Mouse (Mus musculus) midbrain, embryonic 15.5 days (tissue): ENCODE data around the gene Tlk2. TPM values are rescaled to one million over a fixed set of nuclear protein-coding genes. Genes with fewer than 3 reads are reported as not detected.

Source experiments
- ATAC-seq: fragments of 200-750 bp; cut with Nextera tagmentation; replicated peaks from 2 replicates; pipeline ENCODE4 v1.8.0; 2017; ENCODE audit warnings: moderate TSS enrichment
- H3K27ac ChIP-seq: fragments of 300-500 bp; sonication (generic); 2 replicates; pipeline ENCODE4 v1.5.1; 2015; ENCODE audit warnings: mild to moderate bottlenecking, inconsistent platforms
- H3K27me3 ChIP-seq: fragments of 300-500 bp; sonication (generic); replicated peaks from 2 replicates; pipeline ENCODE4 v1.6.1; 2015; ENCODE audit warnings: inconsistent platforms
- H3K36me3 ChIP-seq: fragments of 300-500 bp; sonication (generic); replicated peaks from 2 replicates; pipeline ENCODE4 v1.6.1; 2015; ENCODE audit warnings: inconsistent platforms
- H3K4me1 ChIP-seq: fragments of 300-500 bp; sonication (generic); 2 replicates; pipeline ENCODE4 v1.6.1; 2015; ENCODE audit warnings: inconsistent platforms
- H3K4me2 ChIP-seq: fragments of 300-500 bp; sonication (generic); 2 replicates; pipeline ENCODE4 v1.6.1; 2015; ENCODE audit warnings: inconsistent platforms, mild to moderate bottlenecking, moderate library complexity
- H3K4me3 ChIP-seq: fragments of 300-500 bp; sonication (generic); 2 replicates; pipeline ENCODE4 v1.5.1; 2015; ENCODE audit warnings: mild to moderate bottlenecking, inconsistent platforms
- H3K9ac ChIP-seq: fragments of 300-500 bp; sonication (generic); 2 replicates; pipeline ENCODE4 v1.6.1; 2015; ENCODE audit warnings: mild to moderate bottlenecking, inconsistent platforms
- H3K9me3 ChIP-seq: fragments of 300-500 bp; sonication (generic); 2 replicates; pipeline ENCODE4 v1.6.1; 2016; ENCODE audit warnings: inconsistent platforms
- WGBS: fragments of 180-500 bp; shearing (Covaris S2); methylation state at CpG from one replicate; pipeline ENCODE4 v1.1.7; 2015; ENCODE audit warnings: mixed read lengths; 5-methylcytosine and 5-hydroxymethylcytosine counted together
- polyA plus RNA-seq: library from polyadenylated mRNA; unstranded; fragments of >200 nt; fragmentation: Nextera tagmentation; extraction: Ambion mirVana; gene quantifications from 2 replicates; pipeline ENCODE4 v1.2.1, GENCODE M21; 2015

Gene Tlk2
- polyA plus RNA-seq, 1 experiment from 2014 or later: 18.8 TPM

GRCm38 (mm10) chr11:105281763-105282459 lies 103.3 kb downstream of the Tlk2 start:
- H3K36me3 ChIP-seq: peaks cover 29% of the 10 kb centered on the region

GRCm38 (mm10) chr11:105282460-105282859 lies 103.9 kb downstream of the Tlk2 start:
- Histone ChIP-seq H3K9ac (no peak overlapping the region), H3K4me2 (no peak overlapping the region), H3K4me3 (no peak overlapping the region), H3K27ac (no peak overlapping the region), H3K27me3 (no peaks in the 10 kb centered on the region), H3K9me3 (no peaks in the 10 kb centered on the region), H3K4me1 (no peaks in the 10 kb centered on the region), H3K36me3 (peaks cover 24% of the 10 kb centered on the region)
- 84% methylated on average over 2 of the region's 2 CpGs for WGBS
- no peak for ATAC-seq

More at GRCm38 (mm10) chr11:105281763-105282459, 103.3 kb downstream of the Tlk2 start:
- H3K27me3 ChIP-seq: no peaks in the 10 kb centered on the region
- no peak overlapping the region for H3K27ac ChIP-seq
- 83% methylated on average over 12 of the region's 12 CpGs for WGBS
- no peak overlapping the region for H3K4me3 ChIP-seq
- no peak overlapping the region for H3K9ac ChIP-seq
- no peak for ATAC-seq
- H3K4me1 ChIP-seq: no peaks in the 10 kb centered on the region
- no peak overlapping the region for H3K4me2 ChIP-seq
- no peaks in the 10 kb centered on the region for H3K9me3 ChIP-seq

GRCm38 (mm10) chr11:105283016-105283415 lies 104.4 kb downstream of the Tlk2 start:
- no peak overlapping the region for H3K4me2 ChIP-seq
- 91% methylated on average over 9 of the region's 9 CpGs for WGBS
- no peaks in the 10 kb centered on the region for H3K9me3 ChIP-seq
- no peak overlapping the region for H3K27ac ChIP-seq
- H3K27me3 ChIP-seq: no peaks in the 10 kb centered on the region
- H3K4me3 ChIP-seq: no peak overlapping the region
- H3K4me1 ChIP-seq: no peaks in the 10 kb centered on the region
- H3K36me3 ChIP-seq: peaks cover 24% of the 10 kb centered on the region
- H3K9ac ChIP-seq: no peak overlapping the region
- ATAC-seq: no peak

- H3K36me3 ChIP-seq: peaks cover 21% of the 10 kb centered on the region; the same call in 1 of the 2 replicates
- ATAC-seq: no peak
- H3K9ac ChIP-seq: no peak overlapping the region
- H3K27ac ChIP-seq: no peak overlapping the region
- H3K9me3 ChIP-seq: no peaks in the 10 kb centered on the region
- H3K4me2 ChIP-seq: no peak overlapping the region
- 55% methylated on average over 3 of the region's 3 CpGs for WGBS
- H3K4me1 ChIP-seq: no peaks in the 10 kb centered on the region
- H3K27me3 ChIP-seq: 0 out of 2 replicates have a peak, but pooled peaks cover 4% of the 10 kb centered on the region
- no peak overlapping the region for H3K4me3 ChIP-seq
Observed at GRCm38 (mm10) chr11:105285720-105286119, 107.1 kb downstream of the Tlk2 start.

- Histone ChIP-seq H3K4me2 (no peak overlapping the region), H3K9me3 (no peaks in the 10 kb centered on the region), H3K9ac (no peak overlapping the region), H3K4me3 (no peak overlapping the region), H3K36me3 (0 out of 2 replicates have a peak, but pooled peaks cover 7% of the 10 kb centered on the region), H3K4me1 (peaks cover 26% of the 10 kb centered on the region), H3K27me3 (0 out of 2 replicates have a peak, but pooled peaks cover 7% of the 10 kb centered on the region), H3K27ac (no peak overlapping the region)
- ATAC-seq: no peak
- 70% methylated on average over 3 of the region's 3 CpGs for WGBS
Observed at GRCm38 (mm10) chr11:105289403-105289802, 110.8 kb downstream of the Tlk2 start.

- Histone ChIP-seq H3K36me3 (no peaks in the 10 kb centered on the region), H3K27me3 (0 out of 2 replicates have a peak, but pooled peaks cover 7% of the 10 kb centered on the region), H3K4me2 (peak overlapping the region; percentile 100), H3K4me3 (peak overlapping the region; percentile 51), H3K27ac (peak overlapping the region; percentile 14; the same call in 1 of the 2 replicates), H3K9ac (0 out of 2 replicates have a peak overlapping the region, but pooled peaks have one; percentile 43), H3K4me1 (peaks cover 26% of the 10 kb centered on the region), H3K9me3 (no peaks in the 10 kb centered on the region)
- 2% methylated on average over 10 of the region's 10 CpGs for WGBS
- ATAC-seq: no peak
Observed at GRCm38 (mm10) chr11:105291681-105292123, 113.1 kb downstream of the Tlk2 start.

DNA sequence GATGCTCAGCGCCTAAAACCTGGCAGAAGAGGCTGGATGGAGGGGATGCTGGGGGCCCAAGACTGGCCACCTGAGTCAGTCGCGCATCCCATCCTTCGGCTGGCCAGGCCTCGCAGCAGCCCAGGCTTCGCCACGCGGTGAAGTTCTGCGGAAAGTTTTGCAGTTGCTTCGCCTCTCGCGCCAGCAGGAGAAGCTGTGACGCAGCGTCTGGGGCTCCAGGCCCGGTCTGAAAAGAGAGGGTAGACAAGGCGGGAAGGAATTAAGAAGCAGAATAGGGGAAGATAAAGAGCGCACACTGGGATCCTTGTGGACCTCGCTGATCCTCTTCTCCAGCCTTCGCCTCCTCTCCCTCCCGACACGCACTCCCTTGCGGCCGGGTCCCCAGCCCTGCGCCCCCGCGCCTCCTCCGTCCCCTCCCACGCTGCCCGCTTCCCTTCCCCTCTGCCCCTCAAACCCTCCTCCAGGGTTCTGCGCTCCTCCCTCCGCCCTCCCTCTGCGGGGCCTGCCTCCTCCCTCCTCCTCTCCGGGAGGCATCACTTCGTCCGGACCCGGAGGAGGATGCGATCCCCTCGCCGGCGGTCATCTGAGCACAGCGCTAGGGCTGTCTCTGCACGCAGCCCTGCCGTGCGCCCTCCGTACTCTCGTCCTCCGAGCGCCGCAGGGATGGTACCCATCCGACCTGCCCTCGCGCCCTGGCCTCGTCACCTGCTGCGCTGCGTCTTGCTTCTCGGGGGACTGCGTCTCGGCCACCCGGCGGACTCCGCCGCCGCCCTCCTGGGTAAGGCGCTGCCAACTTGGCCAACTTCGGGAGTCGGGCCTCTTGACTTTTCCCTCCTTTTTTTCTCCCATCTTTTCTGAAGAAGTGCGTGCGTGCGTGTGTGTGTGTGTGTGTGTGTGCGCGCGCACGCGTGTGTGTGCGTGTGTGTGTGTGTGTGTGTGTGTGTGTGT lies 113.8 kb downstream of the Tlk2 start, which contains the start of gene Mrc2:
Gene Mrc2 (plus strand): TSS at position 520 of the 948 bp plus-strand sequence.
- H3K36me3 ChIP-seq: no peaks in the 10 kb centered on the region
- H3K4me3 ChIP-seq: peak within 1 kb of the TSS; percentile 51
- peaks cover 26% of the 10 kb centered on the region for H3K4me1 ChIP-seq
- H3K9me3 ChIP-seq: no peaks in the 10 kb centered on the region
- peak; percentile 65 for ATAC-seq
- WGBS: under 1% methylated on average over 73 of the region's 75 CpGs
- H3K27me3 ChIP-seq: 0 out of 2 replicates have a peak, but pooled peaks cover 7% of the 10 kb centered on the region
- H3K27ac ChIP-seq: peak within 1 kb of the TSS; percentile 46; the same call in 1 of the 2 replicates
- H3K4me2 ChIP-seq: peak within 1 kb of the TSS; percentile 100
- H3K9ac ChIP-seq: peak within 1 kb of the TSS; percentile 43

DNA sequence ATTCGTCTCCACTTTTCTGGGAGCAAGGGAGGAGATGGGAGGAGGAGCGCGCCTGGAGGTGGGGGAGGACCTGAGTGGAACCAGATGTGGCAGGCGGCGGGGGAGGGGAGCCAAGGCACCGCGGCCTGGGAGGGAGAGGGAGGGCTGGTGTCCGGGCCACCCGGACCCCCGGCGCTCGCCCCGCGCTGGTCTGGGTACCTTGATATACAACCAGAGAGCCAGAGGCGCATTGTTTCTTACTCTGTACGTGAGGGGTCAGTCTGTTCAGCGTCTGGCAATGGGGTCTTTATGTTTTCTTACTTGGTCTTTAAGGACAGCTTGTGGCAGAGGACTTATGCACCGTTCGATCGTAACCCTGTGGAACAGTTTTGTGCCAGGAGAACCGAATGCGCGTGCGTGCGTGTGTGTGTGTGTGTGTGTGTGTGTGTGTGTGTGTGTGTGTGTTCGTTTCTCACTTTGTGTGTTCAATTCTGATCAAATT lies 114.5 kb downstream of the Tlk2 start:
- Histone ChIP-seq H3K27ac (no peak overlapping the region), H3K9ac (no peak overlapping the region), H3K9me3 (no peaks in the 10 kb centered on the region), H3K27me3 (0 out of 2 replicates have a peak, but pooled peaks cover 7% of the 10 kb centered on the region), H3K36me3 (no peaks in the 10 kb centered on the region), H3K4me3 (peak overlapping the region; percentile 51), H3K4me1 (peaks cover 26% of the 10 kb centered on the region), H3K4me2 (peak overlapping the region; percentile 100)
- ATAC-seq: peak; percentile 53
- under 1% methylated on average over 26 of the region's 26 CpGs for WGBS

DNA sequence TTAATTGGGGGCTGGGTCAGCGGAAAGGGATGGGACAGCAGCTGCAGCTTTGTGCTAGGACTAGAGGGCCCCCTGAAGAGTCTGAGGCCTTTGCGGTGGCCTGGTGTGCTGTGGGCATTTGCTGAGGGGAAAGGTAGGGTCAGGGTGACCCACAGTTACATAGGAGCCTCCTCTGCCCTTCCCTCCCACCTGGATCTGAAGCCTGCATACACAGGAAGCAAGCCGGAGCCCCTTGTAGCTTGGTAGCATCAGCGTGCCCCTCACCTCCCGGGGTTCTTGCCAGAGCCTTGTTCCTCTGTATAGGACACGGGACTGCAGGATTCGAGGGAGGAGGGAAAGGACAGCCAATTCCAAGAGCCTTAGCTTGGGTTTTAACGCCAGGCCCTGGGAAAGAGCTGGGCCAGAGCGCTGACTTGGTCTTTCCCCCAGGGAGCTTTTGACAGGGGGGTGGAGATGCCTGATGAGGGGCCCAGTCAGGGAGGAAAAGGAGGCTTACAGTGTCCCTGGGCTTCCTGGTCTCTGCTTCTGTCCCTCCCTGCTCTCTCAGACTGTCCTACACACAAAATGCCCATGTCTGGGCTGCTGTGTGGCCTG lies 115.4 kb downstream of the Tlk2 start:
- H3K27ac ChIP-seq: no peak overlapping the region
- no peak for ATAC-seq
- H3K4me2 ChIP-seq: peak overlapping the region; percentile 100
- H3K36me3 ChIP-seq: no peaks in the 10 kb centered on the region
- 0 out of 2 replicates have a peak, but pooled peaks cover 7% of the 10 kb centered on the region for H3K27me3 ChIP-seq
- 8% methylated on average over 9 of the region's 9 CpGs for WGBS
- H3K9me3 ChIP-seq: no peaks in the 10 kb centered on the region
- peaks cover 26% of the 10 kb centered on the region for H3K4me1 ChIP-seq
- H3K9ac ChIP-seq: 0 out of 2 replicates have a peak overlapping the region, but pooled peaks have one; percentile 14
- H3K4me3 ChIP-seq: no peak overlapping the region; the same call in 1 of the 2 replicates

DNA sequence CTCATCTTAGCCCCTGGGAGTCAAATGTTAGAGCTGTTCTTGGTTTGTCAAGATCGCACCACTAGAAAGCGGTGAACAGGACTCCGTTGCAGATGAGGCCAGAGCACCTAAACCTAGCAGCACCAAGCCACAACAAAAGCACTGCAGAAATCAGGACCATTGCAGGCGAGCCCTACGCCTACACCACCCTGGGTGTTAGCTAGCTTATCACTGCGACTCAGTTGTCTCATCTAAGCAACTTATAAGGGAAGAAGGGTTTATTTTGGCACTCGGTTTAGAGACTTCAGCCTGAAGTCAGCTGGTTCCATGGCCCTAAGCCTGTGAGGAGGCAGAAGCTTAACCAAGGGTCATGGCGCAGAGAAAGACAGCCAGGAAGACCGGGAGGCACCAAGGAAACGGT lies 117.5 kb downstream of the Tlk2 start:
- ATAC-seq: no peak
- no peak overlapping the region for H3K9ac ChIP-seq
- 91% methylated on average over 10 of the region's 10 CpGs for WGBS
- H3K36me3 ChIP-seq: no peaks in the 10 kb centered on the region
- H3K9me3 ChIP-seq: no peaks in the 10 kb centered on the region
- H3K4me2 ChIP-seq: no peak overlapping the region
- 0 out of 2 replicates have a peak, but pooled peaks cover 3% of the 10 kb centered on the region for H3K27me3 ChIP-seq
- H3K4me3 ChIP-seq: no peak overlapping the region
- H3K4me1 ChIP-seq: peaks cover 26% of the 10 kb centered on the region
- no peak overlapping the region for H3K27ac ChIP-seq

DNA sequence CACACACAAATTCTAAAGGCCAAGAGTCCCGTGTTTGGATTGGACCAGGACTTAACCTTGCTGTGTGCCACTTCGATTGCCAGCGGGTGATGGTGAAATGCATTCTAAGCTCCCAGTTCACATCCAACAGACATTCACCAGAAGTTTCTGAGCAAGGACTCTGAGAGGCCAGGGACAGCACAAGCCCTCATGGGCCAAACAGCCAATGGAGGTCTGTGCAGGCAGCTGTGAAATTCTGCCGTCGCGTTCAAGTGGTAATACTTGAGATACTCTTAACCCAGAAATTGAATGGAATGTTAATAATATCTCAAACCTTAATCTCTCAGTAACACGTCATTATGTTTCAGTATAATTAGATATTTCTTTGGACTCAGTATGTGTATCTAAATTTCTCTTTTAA lies 131.6 kb downstream of the Tlk2 start:
- Histone ChIP-seq H3K27me3 (no peaks in the 10 kb centered on the region), H3K27ac (no peak overlapping the region), H3K4me2 (no peak overlapping the region), H3K9ac (no peak overlapping the region), H3K9me3 (no peaks in the 10 kb centered on the region), H3K4me1 (peaks cover 18% of the 10 kb centered on the region), H3K36me3 (no peaks in the 10 kb centered on the region), H3K4me3 (no peak overlapping the region)
- ATAC-seq: no peak
- WGBS: 91% methylated on average over 7 of the region's 7 CpGs
